Mouse (Mus musculus): ENCODE data around the gene Gdf11. TPM values are rescaled to one million over a fixed set of nuclear protein-coding genes. Genes with fewer than 3 reads are reported as not detected.

Gdf11 gene
- total RNA-seq, 2 experiments from 2014 or later, result 12.8 to 14.9 TPM

DNA sequence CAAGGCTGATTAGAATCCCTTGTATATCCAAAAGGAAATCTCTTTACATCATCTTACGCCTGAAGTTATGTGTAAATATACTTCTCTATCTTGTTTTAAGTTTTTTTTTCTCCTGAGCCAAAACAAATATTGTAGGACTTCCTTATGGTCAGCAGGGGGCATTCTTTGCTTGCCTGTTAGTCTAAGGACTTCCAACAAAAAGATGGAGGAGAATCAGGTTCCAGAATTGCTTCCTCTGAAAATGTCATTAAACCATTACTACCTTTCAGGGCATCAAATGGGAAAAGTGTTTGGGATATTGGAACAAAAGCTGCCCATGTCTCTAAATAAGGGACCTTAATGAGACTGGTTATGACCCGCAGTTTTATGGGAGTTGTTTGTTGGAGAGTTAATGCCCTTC lies 46.0 kb downstream of the Gdf11 start:
- no peak for DNase-seq (ENCODE audit: low spot score in 2 of 2)
- intact Hi-C loops (cut with DNase I), result loop anchor here (1.0 to 5.0 kb wide), 2 partner anchors 50 to 132 kb away; no protein-coding TSS in a partner anchor

DNA sequence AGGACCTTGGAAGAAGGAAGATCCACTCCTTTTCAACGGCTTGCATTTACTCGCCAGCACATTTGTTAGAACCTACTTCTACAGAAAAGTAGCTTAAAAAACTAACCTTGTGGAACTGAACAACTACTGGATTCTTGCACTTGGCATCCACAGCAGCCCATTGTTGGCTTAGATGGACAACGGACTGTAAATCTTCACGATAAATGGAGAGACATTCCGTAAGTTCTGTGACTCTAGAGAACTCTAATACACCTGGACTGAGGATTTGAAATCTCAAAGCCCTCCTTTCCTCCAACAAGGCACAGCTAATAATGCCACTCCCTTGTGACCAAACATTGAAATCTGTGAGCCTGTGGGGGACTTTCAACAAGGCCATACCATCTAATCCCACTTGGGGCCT lies 48.3 kb downstream of the Gdf11 start:
- intact Hi-C loops (cut with DNase I), result no loop called here

DNA sequence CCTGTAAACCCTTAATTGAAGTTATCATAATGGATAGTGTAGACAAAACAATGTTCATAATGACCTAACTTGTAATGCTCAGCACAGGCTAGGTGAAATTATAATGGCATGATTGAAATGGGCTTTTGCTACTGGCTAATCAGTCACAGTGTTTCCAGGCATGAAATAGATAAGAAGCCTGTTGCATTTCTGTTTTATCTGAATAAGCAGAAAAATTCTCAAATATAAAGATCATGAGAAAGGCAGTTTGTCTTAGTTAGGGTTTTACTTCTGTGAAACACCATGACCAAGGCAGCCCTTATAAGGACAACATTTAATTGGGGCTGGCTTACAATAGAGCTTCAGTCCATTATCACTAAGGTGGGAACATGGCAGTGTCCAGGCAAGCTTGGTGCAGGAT lies 50.9 kb downstream of the Gdf11 start:
- intact Hi-C loops (cut with DNase I), result no loop called here

More for the DNA sequence above, 48.3 kb downstream of the Gdf11 start:
- no peak for DNase-seq (ENCODE audit: low spot score in 2 of 2)

DNA sequence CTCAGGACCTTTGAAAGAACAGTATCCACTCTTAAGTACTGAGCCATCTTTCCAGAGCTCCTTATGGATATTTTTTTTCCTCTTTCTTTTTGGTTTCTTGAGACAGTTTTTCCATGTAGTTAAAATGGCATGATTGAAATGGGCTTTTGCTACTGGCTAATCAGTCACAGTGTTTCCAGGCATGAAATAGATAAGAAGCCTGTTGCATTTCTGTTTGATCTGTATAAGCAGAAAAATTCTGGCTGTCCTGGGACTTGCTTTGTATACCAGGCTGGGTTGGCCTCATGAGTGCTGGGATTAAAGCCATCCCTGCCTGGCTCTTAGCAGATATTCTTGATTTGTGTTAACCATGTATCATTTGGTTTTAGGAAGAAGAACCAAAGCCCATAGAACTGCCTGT lies 52.1 kb downstream of the Gdf11 start:
- intact Hi-C loops (cut with DNase I), result no loop called here
- no peak for DNase-seq (ENCODE audit: low spot score in 2 of 2)

More for the DNA sequence above, 50.9 kb downstream of the Gdf11 start:
- DNase-seq (ENCODE audit: low spot score in 2 of 2), result no peak

DNA sequence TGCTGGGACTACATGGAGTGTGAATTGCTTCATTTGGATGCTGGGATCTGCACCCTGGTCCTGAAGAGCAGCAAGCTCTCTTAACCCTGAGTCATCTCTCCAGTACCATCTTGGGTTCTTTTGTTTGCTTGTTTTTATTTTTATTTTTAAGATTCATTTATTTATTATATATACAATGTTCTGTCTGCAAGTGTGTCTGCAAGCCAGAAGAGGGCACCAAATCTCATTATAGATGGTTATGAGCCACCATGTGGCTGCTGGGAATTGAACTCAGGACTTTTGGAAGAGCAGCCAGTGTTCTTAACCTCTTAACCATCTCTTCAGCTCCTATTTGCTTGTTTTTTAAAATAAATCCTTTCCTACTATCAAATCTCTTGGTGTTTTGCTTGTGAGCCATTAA lies 54.1 kb downstream of the Gdf11 start:
- no peak for DNase-seq (ENCODE audit: low spot score in 2 of 2)
- intact Hi-C loops (cut with DNase I), result no loop called here

Other genes with a start within 250 kb of the Gdf11 start
- gene Ikzf4, start 245.7 kb downstream of the Gdf11 start, total RNA-seq (2021), result 10 to 100 TPM; 17.9 to 18.9 TPM
- gene Suox, start 217.6 kb downstream of the Gdf11 start, total RNA-seq (2021), result 10 to 100 TPM; 10.8 to 12.3 TPM
- 100 to 1,000 TPM; 125 to 132 TPM for gene Rab5b, start 195.5 kb downstream of the Gdf11 start, total RNA-seq (2021)
- under 1 TPM; 0.39 to 0.96 TPM for gene Pmel, start 187.5 kb downstream of the Gdf11 start, total RNA-seq (2021)
- gene Cdk2, start 186.7 kb downstream of the Gdf11 start, total RNA-seq (2021), result 1 to 10 TPM; 2.5 to 3.2 TPM
- gene Dgka, start 146.9 kb downstream of the Gdf11 start, total RNA-seq (2021), result 1 to 10 TPM; 5.1 to 6.3 TPM
- 10 to 100 TPM; 28.8 to 29.5 TPM for gene Pym1, start 143.8 kb downstream of the Gdf11 start, total RNA-seq (2021)
- gene Mmp19, start 100.8 kb downstream of the Gdf11 start, total RNA-seq (2021), result under 1 TPM; 0.39 to 0.78 TPM
- gene Dnajc14, start 87.7 kb downstream of the Gdf11 start, total RNA-seq (2021), result 10 to 100 TPM; 65.6 to 66.1 TPM
- gene Tmem198b, start 87.3 kb downstream of the Gdf11 start, total RNA-seq (2021), result 10 to 100 TPM in 1 of 2 experiments, 1 to 10 TPM in 1; 8.8 to 10.2 TPM
- 10 to 100 TPM; 37.1 to 40.7 TPM for gene Sarnp, start 74.4 kb downstream of the Gdf11 start, total RNA-seq (2021)
- 1 to 10 TPM; 6.9 to 7.5 TPM for gene Ormdl2, start 70.1 kb downstream of the Gdf11 start, total RNA-seq (2021)
- 10 to 100 TPM; 65.0 to 74.0 TPM for gene Cd63, start 9.3 kb upstream of the Gdf11 start, total RNA-seq (2021)
- gene Rdh5, start 31.2 kb upstream of the Gdf11 start, total RNA-seq (2021), result 1 to 10 TPM; 6.0 to 8.2 TPM
- gene Bloc1s1, start 32.3 kb upstream of the Gdf11 start, total RNA-seq (2021), result 10 to 100 TPM; 81.4 to 86.2 TPM
- gene Itga7, start 42.1 kb upstream of the Gdf11 start, total RNA-seq (2021), result 10 to 100 TPM; 12.4 to 15.5 TPM
- not detected for gene Mettl7b, start 69.3 kb upstream of the Gdf11 start, total RNA-seq (2021)
- gene Olfr9, start 97.7 kb upstream of the Gdf11 start, total RNA-seq (2021), result not detected
- gene Olfr763, start 119.1 kb upstream of the Gdf11 start, total RNA-seq (2021), result not detected
- gene Olfr764-ps1, start 148.2 kb upstream of the Gdf11 start, total RNA-seq (2021), result not detected
- not detected for gene Olfr765, start 158.3 kb upstream of the Gdf11 start, total RNA-seq (2021)
- gene Olfr766-ps1, start 177.3 kb upstream of the Gdf11 start, total RNA-seq (2021), result not detected
- not detected for gene Olfr767, start 191.2 kb upstream of the Gdf11 start, total RNA-seq (2021)
- gene Olfr768, start 207.7 kb upstream of the Gdf11 start, total RNA-seq (2021), result not detected
- gene Olfr769, start 226.1 kb upstream of the Gdf11 start, total RNA-seq (2021), result not detected
- gene Olfr770, start 247.3 kb upstream of the Gdf11 start, total RNA-seq (2021), result not detected